Mouse (Mus musculus) 416B (cell line): ENCODE measurements around the gene Rbm47.
"Not testable (repeated sequence)": the region's sequence is repeated elsewhere in the genome, so short reads cannot be mapped to it uniquely, and the experiment has no call there.

ENCODE experiments used
- DNase-seq: peaks from one replicate; pipeline ENCODE4 v3.0.0; 2011; ENCODE audit warnings: low read depth

Gene Rbm47

GRCm38 (mm10) chr5:66026796-66027195 is 146.1 kb downstream of the Rbm47 start:
- DNase-seq = no peak

DNA sequence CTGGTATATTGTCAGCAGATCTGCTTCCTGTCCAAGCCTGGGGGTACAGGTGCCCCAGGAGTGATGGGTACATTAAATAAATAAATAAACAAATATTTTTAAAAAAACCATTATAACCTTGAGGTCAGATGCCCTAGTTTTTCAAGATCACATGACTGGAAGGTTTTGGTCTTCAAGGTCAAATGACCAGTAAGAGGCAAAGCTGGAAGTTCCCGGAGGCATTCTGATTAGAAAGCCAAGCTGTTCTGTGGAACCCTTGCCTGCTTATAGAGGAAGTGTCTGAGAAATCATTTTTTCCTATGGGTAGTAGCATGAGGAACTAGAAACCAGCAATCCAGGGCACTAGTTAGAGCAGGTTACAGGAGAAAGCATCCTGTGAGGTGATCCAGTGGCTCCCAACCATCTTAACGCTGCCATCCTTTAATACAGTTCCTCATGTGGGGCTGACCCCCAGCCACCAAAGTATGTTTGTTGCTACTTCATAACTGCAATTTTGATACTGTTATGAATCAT is 157.4 kb downstream of the Rbm47 start:
- peak; percentile 22 for DNase-seq

GRCm38 (mm10) chr5:66014437-66014836 is 158.5 kb downstream of the Rbm47 start:
- no peak for DNase-seq

DNA sequence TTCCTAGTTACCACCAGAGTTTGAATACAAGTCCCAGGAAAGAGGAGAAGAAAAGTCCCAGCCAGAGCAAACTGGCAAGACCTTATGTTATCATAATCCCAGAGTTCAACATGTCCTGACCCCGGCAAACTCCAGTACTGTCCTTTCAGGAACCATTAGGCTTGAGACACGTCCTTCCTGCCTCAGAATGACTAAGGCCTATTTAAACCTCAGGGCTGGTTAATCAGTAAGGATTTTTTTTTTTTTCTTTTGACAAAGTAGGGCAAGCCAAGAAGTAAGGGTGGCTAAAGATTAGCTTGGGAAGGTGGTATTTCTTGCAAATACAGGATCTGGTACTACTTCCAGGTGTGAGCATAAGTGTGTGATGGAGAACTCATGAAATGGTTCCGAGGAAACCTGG is 158.9 kb downstream of the Rbm47 start:
- DNase-seq = peak; percentile 56

GRCm38 (mm10) chr5:66008245-66008967 is 164.5 kb downstream of the Rbm47 start:
- no peak for DNase-seq

DNA sequence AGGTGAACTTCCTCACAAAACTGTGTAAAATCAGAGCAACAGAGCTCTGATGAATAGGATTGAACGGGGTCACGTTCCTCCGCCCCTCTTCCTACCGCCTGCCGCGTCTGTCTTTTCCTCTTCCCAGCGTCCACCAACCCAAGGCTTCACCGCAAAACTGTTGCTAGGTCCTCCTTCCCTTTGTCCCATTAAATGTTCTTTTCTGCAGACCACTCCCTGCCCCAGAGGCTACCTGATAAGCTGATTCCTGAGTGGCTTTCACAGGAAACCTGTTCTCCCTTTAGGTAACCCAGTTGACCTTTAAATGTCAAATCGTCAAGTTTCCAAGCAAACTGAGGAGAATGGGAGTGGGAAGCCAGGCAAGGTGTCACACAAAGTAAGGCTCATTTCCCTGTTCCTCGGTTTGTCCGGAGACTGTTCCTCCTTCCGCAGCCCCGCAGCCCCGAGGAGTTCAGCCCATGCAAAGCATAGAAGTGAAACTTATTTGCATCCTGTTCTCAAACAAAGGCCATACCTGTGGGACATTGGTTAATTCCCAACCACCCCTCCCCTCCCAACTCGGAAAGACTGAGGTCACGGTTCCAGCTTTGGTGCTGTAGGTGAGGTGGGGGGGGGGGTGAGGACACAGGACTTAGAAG is 167.8 kb downstream of the Rbm47 start:
- no peak for DNase-seq

DNA sequence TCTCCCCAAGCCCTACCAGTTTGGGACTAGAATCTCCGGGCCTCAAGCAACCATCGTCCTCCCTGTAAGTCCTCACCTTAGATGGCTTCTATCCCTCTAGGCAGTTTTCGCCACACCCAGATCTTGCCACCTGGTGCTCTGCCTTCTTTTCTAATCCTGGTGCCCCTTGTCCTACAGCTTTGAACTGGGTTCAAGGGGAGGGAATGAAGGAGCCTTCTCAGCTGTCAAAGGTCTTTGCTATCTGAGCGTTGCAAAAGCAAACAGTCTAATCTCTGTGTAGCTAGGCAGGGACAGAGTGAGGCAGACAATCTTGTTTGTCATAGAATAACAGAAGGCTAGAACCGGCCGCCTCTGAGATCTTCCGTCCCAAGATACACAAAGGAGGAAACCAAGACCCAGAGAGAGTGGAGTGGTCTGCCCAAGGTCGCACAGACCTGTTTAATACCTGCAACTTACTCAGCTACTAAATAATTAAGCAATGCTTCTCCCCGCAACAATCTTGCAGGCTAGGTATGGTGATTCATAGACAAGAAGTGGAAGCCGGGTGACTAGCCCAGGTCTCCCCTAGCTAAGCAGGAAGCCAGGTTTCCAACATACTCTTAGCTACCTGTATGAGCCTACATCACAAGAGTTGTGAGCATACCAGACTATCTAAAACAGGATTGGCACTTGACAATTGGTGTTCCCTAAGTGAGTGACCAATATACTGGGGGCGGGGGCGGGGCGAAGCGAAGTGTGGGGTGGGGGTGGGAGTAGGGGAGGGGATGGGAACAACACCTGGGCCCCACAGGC is 168.6 kb downstream of the Rbm47 start, which contains the start of gene 9130230L23Rik:
Gene 9130230L23Rik, minus strand, starts transcription at position 152 of the 792 bp plus-strand sequence.
- no peak for DNase-seq

DNA sequence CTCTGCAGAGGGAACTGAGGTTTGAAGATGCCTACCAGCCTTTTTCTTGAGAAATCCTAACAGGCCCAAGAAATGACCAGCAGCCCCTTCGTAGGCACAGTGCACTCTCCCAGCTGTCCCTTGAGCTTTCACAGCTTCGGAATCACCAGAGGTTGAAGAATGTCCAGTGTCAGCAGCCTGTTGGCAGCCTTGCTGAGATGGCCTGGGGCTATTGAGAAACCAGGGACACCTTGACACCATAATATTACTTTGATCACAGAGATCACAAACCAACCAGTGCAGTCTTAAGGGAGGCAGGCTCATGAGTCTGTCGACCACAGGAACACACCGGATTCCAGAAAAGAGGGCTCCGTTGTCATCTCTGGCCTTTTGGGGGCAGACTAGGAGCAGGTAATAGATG is 171.7 kb downstream of the Rbm47 start:
- DNase-seq = peak; percentile 46

DNA sequence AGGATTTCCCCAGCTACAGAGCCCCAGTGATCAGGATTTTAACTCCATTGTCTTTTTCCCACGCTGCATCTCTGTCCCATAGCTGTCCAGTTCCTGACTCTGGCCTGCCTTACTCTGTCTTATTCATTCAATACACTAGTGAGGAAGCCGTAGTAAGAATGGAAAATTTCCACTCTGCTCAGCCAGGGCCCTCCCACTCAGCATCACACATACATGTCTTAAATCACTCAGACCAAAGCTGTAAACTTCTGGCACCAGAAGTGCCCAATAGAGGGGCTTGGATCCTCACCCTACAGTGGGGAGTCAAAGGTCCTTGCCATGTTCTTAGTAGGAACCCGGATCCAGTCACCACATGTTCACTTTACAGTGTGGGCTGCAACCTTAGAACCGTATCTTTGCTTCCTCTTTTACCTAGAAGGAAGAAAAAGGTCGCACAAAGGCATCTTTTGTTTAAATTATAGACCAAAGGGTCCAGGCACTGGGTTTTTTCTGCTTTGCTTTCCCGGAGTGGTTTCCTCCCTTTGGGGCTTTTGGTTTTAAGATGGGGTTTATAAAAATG is 172.3 kb downstream of the Rbm47 start:
- DNase-seq = peak; percentile 20

DNA sequence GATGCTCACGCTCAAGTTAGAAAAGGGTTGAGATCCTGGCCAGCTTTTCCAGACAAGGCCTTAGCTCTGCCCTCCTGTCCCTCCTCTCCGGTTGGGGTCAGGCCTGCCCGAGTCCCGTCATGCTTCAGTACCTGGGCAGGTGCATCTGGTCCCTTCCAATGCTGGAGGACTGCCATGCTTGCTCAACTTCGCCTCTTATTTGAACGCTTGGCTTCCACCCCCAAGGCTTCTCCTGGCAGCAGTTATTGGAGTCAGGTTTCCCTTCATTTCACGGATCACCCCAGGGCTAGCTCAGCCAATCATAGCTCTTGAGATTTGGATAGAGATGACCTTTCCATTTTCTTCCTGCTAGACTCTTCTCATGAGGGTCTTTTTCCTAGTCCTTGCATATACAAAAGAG is 172.8 kb downstream of the Rbm47 start:
- no peak for DNase-seq

DNA sequence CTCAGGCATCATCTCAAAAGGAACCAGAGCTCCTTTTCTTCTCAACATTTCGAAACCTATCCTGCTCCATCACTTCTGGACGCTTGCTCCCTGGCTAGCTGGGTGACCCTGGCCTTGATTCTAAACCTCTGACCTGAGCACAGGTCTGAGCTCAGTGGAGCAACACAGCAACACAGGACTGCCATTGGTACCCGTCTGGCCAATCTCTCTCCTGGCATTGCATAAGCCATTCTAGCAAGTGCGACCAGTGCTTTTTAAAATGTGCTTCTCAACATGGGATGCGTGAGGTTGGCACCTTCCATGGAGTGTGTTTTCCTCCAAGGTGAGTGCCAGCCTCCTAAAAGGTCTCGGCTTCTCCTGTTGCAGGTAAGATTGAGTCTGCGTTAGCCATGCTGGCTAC is 173.8 kb downstream of the Rbm47 start:
- no peak for DNase-seq

DNA sequence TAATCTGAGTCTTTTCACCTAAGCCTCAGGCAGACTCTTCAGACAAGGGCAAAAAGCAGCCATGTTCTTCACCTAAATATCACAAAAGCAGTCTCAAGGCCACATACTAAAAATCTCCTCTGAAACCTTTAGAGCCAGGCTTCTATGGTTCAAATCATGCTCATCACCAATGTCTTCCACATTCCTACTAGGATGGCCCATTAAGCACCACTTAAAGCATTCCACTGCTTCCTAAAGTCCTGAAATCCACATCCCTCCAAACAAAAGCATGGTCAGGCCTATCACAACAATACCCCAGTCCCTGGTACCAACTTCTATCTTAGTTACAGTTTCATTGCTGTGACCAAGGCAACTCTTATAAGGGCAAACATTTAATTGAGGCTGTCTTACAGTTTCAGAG is 175.1 kb downstream of the Rbm47 start:
- DNase-seq = no peak

DNA sequence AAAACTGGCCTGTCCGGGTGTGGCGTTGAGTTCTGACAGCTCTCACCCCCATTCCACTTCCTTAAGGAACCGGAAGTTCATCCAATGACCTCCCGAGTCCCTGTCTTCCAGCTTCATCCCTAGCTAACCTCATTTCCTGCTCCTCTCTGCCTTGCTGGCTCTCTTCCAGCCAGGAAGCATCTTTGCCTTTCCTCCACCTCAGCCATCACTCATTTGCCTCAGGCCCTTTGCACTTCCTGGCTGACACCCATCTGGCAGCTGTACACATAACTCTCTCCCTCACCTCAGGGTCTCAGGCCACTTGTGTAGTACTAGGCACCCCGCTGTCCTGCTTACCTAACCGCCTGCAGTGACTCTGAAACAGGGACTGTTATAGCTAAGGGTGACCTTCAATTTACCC is 178.3 kb downstream of the Rbm47 start:
- DNase-seq = no peak

DNA sequence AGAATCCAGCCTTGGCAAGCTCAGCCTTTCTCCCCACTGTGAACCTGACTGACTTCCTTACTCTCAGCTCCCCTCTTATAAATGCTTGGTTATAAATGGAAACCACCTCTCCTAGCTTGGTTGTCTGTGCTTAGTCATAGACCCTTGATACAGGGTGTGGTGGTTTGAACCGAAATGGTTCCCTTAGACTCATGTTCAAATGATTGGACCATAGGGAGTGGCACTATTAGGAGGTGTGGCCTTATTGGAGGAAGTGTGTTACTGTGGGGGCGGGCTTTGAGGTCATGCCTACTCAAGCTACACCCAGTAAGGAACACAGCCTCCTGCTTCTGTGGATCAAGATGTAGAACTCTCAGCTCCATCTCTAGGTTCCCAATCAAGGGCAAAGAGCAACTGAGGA is 181.7 kb downstream of the Rbm47 start:
- peak; percentile 89 for DNase-seq

GRCm38 (mm10) chr5:65987004-65987403 is 185.9 kb downstream of the Rbm47 start:
- DNase-seq = not testable (repeated sequence)

- peak; percentile 84 for DNase-seq
Observed at GRCm38 (mm10) chr5:65986426-65986825, 186.5 kb downstream of the Rbm47 start.

DNA sequence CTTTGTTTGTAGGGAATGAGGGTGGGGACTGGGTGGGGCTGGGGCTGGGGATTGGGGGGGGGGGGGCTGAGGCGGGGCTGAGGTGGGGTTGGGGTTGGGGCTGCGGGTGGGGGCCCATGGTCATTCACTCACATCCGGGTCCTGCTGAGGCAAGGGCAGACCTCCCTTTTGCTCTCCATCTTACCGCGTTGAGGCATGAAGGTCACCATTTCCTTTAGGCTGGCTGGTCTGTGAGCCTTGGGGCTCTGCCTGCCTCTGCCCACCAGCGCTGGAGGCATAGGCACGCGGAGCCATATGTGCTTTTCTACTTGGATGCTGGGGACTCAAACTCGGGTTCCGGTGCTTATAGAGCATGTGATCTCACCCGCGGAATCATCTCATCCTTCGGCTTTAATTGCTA is 197.2 kb downstream of the Rbm47 start:
- no peak for DNase-seq

- DNase-seq = peak; percentile 65
Observed at GRCm38 (mm10) chr5:65973189-65973588, 199.7 kb downstream of the Rbm47 start.

GRCm38 (mm10) chr5:65968004-65968403 is 204.9 kb downstream of the Rbm47 start:
- DNase-seq = no peak

DNA sequence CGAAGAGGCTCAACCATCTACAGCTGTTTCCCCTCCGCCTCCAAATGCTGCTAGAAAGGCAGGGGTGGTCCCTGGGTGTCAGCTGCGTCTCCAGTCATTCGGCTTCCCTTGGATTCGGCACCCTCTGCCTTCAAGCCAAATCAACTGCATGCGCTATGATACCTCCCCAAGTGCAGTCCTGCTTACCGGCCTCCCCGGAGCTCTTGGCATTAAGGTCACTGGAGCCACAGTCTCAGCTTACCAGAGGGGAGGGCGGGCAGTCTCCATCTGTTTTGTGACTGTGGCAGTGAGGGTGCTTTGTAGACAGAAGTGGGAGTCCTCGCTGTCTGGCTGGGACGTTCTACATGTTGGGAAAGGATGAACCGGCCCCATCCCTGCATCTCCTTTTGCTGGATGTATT is 205.8 kb downstream of the Rbm47 start:
- DNase-seq = no peak
